Mouse (Mus musculus) limb, embryonic 12.5 days (tissue): ENCODE measurements around the gene Tnr. TPM values are rescaled to one million over a fixed set of nuclear protein-coding genes. Genes with fewer than 3 reads are reported as not detected.

Experiments
- ATAC-seq: fragments of 200-750 bp; cut with Nextera tagmentation; 2 replicates; pipeline ENCODE4 v1.8.0; 2017; ENCODE audit warnings: low read depth, moderate TSS enrichment; ENCODE audit not compliant: insufficient number of reproducible peaks, insufficient read depth, low FRiP score, low TSS enrichment
- H3K27ac ChIP-seq: fragments of 300-500 bp; sonication (generic); 2 replicates; pipeline ENCODE4 v1.5.1; 2016; ENCODE audit warnings: mild to moderate bottlenecking, moderate library complexity
- H3K27me3 ChIP-seq: fragments of 300-500 bp; sonication (generic); 2 replicates; pipeline ENCODE4 v1.6.1; 2016; ENCODE audit warnings: mild to moderate bottlenecking, moderate library complexity
- H3K36me3 ChIP-seq: fragments of 300-500 bp; sonication (generic); 2 replicates; pipeline ENCODE4 v1.6.1; 2016; ENCODE audit warnings: mild to moderate bottlenecking, moderate library complexity
- H3K4me1 ChIP-seq: fragments of 300-500 bp; sonication (generic); replicated peaks from 2 replicates; pipeline ENCODE4 v1.6.1; 2016
- H3K4me2 ChIP-seq: fragments of 300-500 bp; sonication (generic); 2 replicates; pipeline ENCODE4 v1.6.1; 2016; ENCODE audit warnings: mild to moderate bottlenecking, moderate library complexity
- H3K4me3 ChIP-seq: fragments of 300-500 bp; sonication (generic); replicated peaks from 2 replicates; pipeline ENCODE4 v1.5.1; 2016; ENCODE audit warnings: mild to moderate bottlenecking
- H3K9ac ChIP-seq: fragments of 300-500 bp; sonication (generic); replicated peaks from 2 replicates; pipeline ENCODE4 v1.6.1; 2016; ENCODE audit warnings: mild to moderate bottlenecking, moderate library complexity
- H3K9me3 ChIP-seq: fragments of 300-500 bp; sonication (generic); 2 replicates; pipeline ENCODE4 v1.6.1; 2016; ENCODE audit warnings: mild to moderate bottlenecking, moderate library complexity
- WGBS: fragments of 180-500 bp; shearing (Covaris S2); methylation state at CpG from one replicate; pipeline ENCODE4 v1.1.7; 2016; 5-methylcytosine and 5-hydroxymethylcytosine counted together
- polyA plus RNA-seq: library from polyadenylated mRNA; unstranded; fragments of >200 nt; fragmentation: Nextera tagmentation; extraction: Ambion mirVana; gene quantifications from 2 replicates; pipeline ENCODE4 v1.2.1, GENCODE M21; 2016

Gene Tnr
- polyA plus RNA-seq, 1 experiment from 2014 or later = not detected

DNA sequence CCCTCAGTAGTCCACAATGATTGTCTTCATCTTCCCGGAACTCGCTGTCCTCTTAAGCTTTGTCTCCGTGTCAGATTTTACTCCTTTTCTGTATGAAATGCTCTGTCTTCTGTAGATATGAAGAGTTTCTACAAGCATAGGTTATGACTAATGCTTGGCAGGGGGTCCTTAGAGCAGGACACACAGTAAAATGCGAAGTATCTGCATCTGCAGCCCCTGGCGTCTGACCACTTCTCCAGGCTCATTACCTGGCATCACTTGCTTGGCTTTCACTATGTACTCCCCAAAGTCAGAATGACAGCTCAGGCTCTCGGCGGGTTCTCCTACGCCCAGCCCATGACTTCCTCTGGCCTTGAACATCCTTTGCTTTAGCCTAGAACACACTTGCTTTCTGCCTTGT lies 147.6 kb downstream of the Tnr start:
- H3K4me3 ChIP-seq = no peak overlapping the region
- no peaks in the 10 kb centered on the region for H3K9me3 ChIP-seq
- ATAC-seq = no peak
- no peaks in the 10 kb centered on the region for H3K27me3 ChIP-seq
- WGBS = 84% methylated on average over 8 of the region's 8 CpGs
- no peak overlapping the region for H3K9ac ChIP-seq
- no peaks in the 10 kb centered on the region for H3K36me3 ChIP-seq
- H3K27ac ChIP-seq = no peak overlapping the region
- H3K4me1 ChIP-seq = peaks cover 7% of the 10 kb centered on the region
- H3K4me2 ChIP-seq = no peak overlapping the region

DNA sequence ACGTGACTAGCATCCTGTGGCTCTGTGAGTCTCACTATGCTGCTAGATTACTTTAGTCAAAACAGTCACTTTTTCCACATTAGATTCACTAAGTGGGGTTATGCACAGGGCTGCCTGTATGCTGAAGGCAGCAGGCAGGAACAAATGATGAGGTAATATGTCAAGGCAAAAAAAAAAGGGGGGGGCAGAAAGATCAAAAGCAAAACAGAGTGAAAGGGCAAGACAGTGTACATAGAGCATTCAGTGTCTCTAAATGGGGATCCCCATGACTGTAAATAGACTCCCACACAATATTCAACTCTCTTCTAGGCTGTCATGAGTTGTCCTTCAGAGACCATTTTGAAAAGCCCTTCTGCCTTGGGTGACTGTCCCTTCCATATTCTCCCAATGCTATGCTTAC lies 150.7 kb downstream of the Tnr start:
- no peak for ATAC-seq
- WGBS = 64% methylated on average over 1 of the region's 1 CpGs
- H3K4me2 ChIP-seq = no peak overlapping the region
- no peak overlapping the region for H3K4me3 ChIP-seq
- no peak overlapping the region for H3K9ac ChIP-seq
- no peaks in the 10 kb centered on the region for H3K9me3 ChIP-seq
- no peaks in the 10 kb centered on the region for H3K36me3 ChIP-seq
- H3K27ac ChIP-seq = no peak overlapping the region
- H3K4me1 ChIP-seq = peaks cover 7% of the 10 kb centered on the region
- H3K27me3 ChIP-seq = no peaks in the 10 kb centered on the region

DNA sequence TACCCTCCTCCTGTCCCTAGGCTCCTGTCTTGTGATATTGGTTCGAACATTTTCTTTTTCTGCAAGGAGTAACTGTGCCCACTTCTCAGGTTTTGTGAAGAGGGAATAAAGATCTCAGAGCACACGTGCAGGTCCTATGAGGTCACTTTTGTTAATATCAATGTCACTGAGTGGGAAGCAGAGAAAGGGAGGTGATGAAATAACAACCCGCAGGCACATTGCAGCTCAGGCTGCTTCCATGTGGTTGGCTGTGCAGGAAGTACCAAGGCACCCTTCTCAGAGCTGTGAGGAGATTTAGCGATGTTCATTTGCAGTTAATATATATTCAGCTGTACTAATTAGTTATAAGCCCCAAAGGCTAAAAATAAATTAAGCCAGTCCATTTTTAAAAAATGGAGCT lies 151.9 kb downstream of the Tnr start:
- WGBS = 63% methylated on average over 4 of the region's 4 CpGs
- H3K9ac ChIP-seq = no peak overlapping the region
- H3K36me3 ChIP-seq = no peaks in the 10 kb centered on the region
- H3K9me3 ChIP-seq = no peaks in the 10 kb centered on the region
- no peak overlapping the region for H3K4me2 ChIP-seq
- H3K4me3 ChIP-seq = no peak overlapping the region
- H3K27ac ChIP-seq = no peak overlapping the region
- peaks cover 6% of the 10 kb centered on the region for H3K4me1 ChIP-seq
- no peak for ATAC-seq
- no peaks in the 10 kb centered on the region for H3K27me3 ChIP-seq

DNA sequence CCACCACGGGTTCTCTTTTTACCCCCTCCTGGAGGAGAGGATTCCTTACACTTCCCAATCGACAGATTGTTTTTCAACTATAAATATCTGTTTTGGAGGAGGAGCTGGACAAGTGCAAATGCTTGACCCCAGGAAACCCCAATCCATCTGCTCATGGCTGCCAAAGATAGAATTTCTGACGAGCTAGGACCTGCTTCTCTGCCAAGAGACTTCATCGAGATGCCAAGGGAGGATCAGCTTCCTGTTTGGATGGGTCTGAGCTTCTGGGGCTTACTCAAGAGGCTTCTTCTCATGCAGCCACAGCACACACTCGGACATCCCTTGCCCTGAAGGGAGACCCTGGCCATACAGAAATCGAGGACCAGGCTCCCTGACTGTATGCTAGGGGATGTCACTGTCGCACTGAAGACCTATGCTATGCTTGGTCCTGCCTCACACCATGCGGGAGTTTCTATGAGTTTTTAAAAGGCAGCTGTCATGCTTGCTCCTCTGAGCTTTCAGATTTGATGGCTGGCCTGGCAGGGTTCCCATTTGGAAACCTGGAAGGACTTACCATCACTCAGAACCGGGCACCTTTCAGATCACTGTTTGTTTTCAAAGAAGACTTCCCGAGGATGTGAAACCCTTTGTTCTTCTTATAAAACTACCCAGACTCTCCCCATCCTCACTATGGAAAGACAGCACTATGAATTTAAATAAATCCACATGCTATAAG lies 154.8 kb downstream of the Tnr start:
- H3K4me2 ChIP-seq = no peak overlapping the region
- ATAC-seq = no peak
- 77% methylated on average over 10 of the region's 10 CpGs for WGBS
- H3K4me3 ChIP-seq = no peak overlapping the region
- H3K27me3 ChIP-seq = 0 out of 2 replicates have a peak, but pooled peaks cover 6% of the 10 kb centered on the region
- 0 out of 2 replicates have a peak, but pooled peaks cover under 1% of the 10 kb centered on the region for H3K4me1 ChIP-seq
- H3K9me3 ChIP-seq = no peaks in the 10 kb centered on the region
- H3K27ac ChIP-seq = no peak overlapping the region
- H3K9ac ChIP-seq = no peak overlapping the region
- no peaks in the 10 kb centered on the region for H3K36me3 ChIP-seq

DNA sequence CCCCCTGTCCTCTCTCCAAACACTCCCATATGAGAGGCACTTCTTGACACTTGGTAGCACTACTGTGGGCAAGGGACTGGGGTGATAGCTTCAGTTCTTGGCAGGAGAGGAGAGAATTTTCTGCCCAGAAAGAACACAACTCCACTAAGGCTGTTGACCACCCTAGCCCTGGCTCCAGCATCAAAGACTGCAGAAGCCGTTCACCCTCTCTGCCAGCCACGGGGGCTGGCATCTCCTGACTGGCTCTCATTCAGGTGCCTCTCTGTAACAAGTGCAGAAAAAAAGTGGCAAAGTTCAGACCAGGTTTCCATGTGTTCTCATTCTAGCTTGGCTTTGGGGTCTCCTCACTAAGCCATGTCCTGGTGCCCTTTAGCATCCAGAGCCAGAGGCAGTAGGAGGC lies 157.7 kb downstream of the Tnr start:
- H3K27ac ChIP-seq = no peak overlapping the region
- H3K4me2 ChIP-seq = no peak overlapping the region
- no peaks in the 10 kb centered on the region for H3K9me3 ChIP-seq
- no peak for ATAC-seq
- no peaks in the 10 kb centered on the region for H3K36me3 ChIP-seq
- no peak overlapping the region for H3K4me3 ChIP-seq
- peaks cover 12% of the 10 kb centered on the region for H3K4me1 ChIP-seq
- H3K27me3 ChIP-seq = 0 out of 2 replicates have a peak, but pooled peaks cover 6% of the 10 kb centered on the region
- no peak overlapping the region for H3K9ac ChIP-seq
- 89% methylated on average over 2 of the region's 2 CpGs for WGBS

DNA sequence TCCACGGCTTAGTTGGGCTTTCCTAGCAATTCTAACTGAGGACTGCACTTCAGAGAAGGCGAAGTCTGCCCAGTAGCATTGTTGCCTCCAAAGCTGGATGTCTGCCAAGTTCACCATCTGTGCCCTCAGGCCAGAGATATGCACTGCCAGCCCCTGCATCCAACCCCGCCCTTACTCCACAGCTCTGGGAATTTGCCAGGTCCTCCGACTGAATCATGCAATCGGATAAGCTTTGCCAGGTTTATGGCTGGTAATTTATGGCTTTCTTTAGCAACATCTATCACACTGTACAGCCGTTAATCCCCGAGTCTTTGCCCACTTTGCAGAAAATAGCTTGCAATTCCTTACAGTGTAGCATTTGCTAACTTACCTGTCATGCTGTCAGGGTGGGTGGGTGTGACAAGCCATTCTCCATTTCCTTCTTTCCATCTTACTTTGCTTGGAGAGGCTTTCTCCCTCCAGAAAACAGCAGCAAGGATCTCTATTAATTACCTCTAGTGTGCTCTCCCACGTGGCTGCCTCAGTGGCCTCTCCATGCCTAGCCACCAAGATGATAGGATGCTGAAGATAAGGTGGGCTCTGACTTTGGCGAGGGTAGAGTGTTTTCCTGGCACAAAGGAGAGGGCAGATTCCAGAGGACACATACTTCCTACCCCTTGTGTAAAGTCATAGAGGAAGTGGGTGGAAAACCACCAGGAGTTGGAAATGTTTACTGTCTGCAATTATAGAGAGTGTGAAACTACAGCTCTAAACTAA lies 163.1 kb downstream of the Tnr start:
- no peak overlapping the region for H3K9ac ChIP-seq
- H3K4me2 ChIP-seq = no peak overlapping the region
- no peaks in the 10 kb centered on the region for H3K9me3 ChIP-seq
- H3K36me3 ChIP-seq = no peaks in the 10 kb centered on the region
- H3K27ac ChIP-seq = no peak overlapping the region
- H3K4me1 ChIP-seq = peaks cover 21% of the 10 kb centered on the region
- whole genome bisulfite sequencing = 21% methylated on average over 9 of the region's 9 CpGs
- 0 out of 2 replicates have a peak, but pooled peaks cover 6% of the 10 kb centered on the region for H3K27me3 ChIP-seq
- ATAC-seq = peak; percentile 79
- H3K4me3 ChIP-seq = no peak overlapping the region

DNA sequence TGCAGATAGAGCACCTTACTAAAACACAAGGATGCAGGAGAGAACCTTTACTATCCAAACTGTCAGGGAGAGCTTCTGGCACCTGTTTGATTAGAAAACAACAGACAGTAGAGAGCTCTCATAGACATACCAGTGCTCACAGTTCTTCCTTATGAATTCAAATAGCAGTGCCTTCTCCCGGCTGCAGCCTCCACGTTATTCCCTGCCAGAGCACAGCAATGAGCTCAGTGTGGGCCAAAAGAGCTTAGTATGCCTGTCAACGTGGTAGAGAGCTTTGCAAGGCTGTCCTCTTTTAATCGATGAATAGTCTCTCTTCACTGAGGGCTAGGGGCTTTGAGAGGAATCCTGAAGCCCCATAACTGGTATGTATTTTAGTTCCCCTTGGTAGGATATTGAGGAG lies 173.1 kb downstream of the Tnr start:
- H3K4me3 ChIP-seq = no peak overlapping the region
- no peaks in the 10 kb centered on the region for H3K9me3 ChIP-seq
- 66% methylated on average over 4 of the region's 4 CpGs for WGBS
- no peak overlapping the region for H3K27ac ChIP-seq
- no peaks in the 10 kb centered on the region for H3K36me3 ChIP-seq
- no peak overlapping the region for H3K9ac ChIP-seq
- 0 out of 2 replicates have a peak, but pooled peaks cover 10% of the 10 kb centered on the region for H3K4me1 ChIP-seq
- no peaks in the 10 kb centered on the region for H3K27me3 ChIP-seq
- H3K4me2 ChIP-seq = no peak overlapping the region
- ATAC-seq = no peak

DNA sequence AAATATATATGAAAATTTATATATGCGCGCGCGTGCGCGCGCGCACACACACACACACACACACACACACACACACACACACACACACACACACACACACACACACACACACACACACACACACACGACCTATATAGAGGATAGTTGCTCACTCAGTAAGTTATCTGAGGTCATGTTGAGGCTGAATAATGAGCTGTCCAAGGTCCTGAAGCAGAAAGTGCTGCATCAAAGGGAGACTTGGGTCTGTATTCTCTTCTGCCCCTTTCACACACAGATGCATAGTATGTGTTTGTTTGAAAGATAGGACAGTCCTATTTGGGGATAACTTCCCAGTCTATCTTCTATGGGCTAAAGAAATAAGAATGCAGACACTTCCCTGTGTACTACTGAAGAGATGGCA lies 178.5 kb downstream of the Tnr start:
- Histone ChIP-seq H3K36me3 (no peaks in the 10 kb centered on the region), H3K9me3 (no peaks in the 10 kb centered on the region), H3K27me3 (no peaks in the 10 kb centered on the region), H3K4me3 (no peak overlapping the region), H3K4me1 (0 out of 2 replicates have a peak, but pooled peaks cover 1% of the 10 kb centered on the region), H3K4me2 (no peak overlapping the region), H3K27ac (no peak overlapping the region), H3K9ac (no peak overlapping the region)
- WGBS = 78% methylated on average over 5 of the region's 9 CpGs
- ATAC-seq = no peak

DNA sequence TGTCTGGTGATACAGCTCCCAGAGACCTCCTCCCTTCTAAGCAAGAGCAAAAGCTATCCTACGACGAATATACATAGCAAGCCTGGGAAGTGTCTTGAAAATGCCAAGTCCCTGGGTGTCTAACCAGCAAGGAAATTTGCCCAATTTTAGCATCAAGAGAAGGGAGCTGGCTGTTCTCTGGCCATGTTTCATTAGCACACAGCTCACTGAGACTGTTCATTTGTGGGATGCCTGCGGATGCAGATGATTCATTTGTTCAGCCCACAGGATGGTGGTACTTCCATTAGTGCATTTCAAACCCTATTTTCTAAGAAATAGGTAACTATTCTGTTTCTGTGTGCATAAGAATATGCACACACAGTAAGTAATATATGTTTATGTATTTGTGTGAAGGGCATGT lies 181.4 kb downstream of the Tnr start:
- no peaks in the 10 kb centered on the region for H3K9me3 ChIP-seq
- no peak for ATAC-seq
- WGBS = 90% methylated on average over 3 of the region's 3 CpGs

DNA sequence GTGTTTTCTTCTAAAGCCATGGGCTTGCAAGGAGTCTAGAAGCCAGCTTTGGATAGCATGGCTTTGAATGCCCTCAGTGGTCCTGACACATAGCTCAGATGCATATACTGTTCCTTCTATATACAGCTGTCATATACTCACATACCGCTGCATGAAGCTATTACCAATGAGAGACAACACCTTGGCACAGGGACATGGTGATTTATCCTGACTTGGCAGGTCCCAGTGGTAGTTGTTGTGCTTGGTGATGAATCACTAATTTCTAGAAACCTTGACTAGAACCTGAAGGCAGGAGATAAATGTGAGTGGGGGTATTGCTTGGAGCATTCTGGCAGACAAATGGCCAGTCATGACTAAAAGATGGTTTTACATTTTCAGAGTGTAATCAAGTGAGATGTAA lies 192.7 kb downstream of the Tnr start:
- Histone ChIP-seq H3K4me3 (no peak overlapping the region), H3K27ac (no peak overlapping the region), H3K36me3 (no peaks in the 10 kb centered on the region), H3K9ac (no peak overlapping the region), H3K4me1 (no peaks in the 10 kb centered on the region), H3K4me2 (no peak overlapping the region), H3K27me3 (no peaks in the 10 kb centered on the region), H3K9me3 (no peaks in the 10 kb centered on the region)
- 88% methylated on average over 1 of the region's 1 CpGs for WGBS
- ATAC-seq = no peak

More for the DNA sequence above, 181.4 kb downstream of the Tnr start:
- no peaks in the 10 kb centered on the region for H3K36me3 ChIP-seq
- H3K4me3 ChIP-seq = no peak overlapping the region
- no peak overlapping the region for H3K9ac ChIP-seq
- no peaks in the 10 kb centered on the region for H3K27me3 ChIP-seq
- no peak overlapping the region for H3K4me2 ChIP-seq
- no peak overlapping the region for H3K27ac ChIP-seq
- no peaks in the 10 kb centered on the region for H3K4me1 ChIP-seq

DNA sequence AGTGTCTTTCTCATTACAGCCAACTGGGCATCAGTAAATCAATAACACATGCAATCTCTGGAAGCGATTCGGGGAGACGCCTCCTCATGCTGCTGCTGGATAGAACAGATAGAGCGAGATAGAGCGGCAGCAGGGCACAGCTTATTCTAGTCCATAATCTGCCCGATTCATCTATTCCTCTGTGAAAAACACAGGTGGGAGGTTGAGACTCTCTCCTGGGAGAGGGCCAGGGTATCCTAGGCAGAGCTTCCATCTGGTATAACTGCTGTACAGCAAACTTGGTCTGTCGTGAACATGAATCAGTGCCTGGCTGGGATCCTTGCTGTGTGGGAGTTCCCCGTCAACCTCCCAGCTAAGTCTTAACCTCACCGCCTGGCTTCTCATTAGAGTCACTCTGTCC lies 193.4 kb downstream of the Tnr start:
- no peak overlapping the region for H3K9ac ChIP-seq
- no peak for ATAC-seq
- H3K36me3 ChIP-seq = no peaks in the 10 kb centered on the region
- H3K4me1 ChIP-seq = no peaks in the 10 kb centered on the region
- no peaks in the 10 kb centered on the region for H3K9me3 ChIP-seq
- no peak overlapping the region for H3K4me2 ChIP-seq
- H3K27me3 ChIP-seq = no peaks in the 10 kb centered on the region
- WGBS = 82% methylated on average over 9 of the region's 9 CpGs
- H3K4me3 ChIP-seq = no peak overlapping the region
- H3K27ac ChIP-seq = no peak overlapping the region
